Mouse (Mus musculus) intestine, embryonic 14.5 days (tissue): ENCODE data around the gene Xcr1. TPM values are rescaled to one million over a fixed set of nuclear protein-coding genes. Genes with fewer than 3 reads are reported as not detected.

Experiments
- ATAC-seq: fragments of 200-750 bp; cut with Nextera tagmentation; replicated peaks from 2 replicates; pipeline ENCODE4 v1.8.0; 2017; ENCODE audit warnings: low read depth, moderate number of reproducible peaks, moderate TSS enrichment, moderate library complexity; ENCODE audit not compliant: low FRiP score, low TSS enrichment
- DNase-seq: peaks from one replicate; pipeline ENCODE4 v3.0.0-alpha.2; 2018; ENCODE audit warnings: low spot score
- H3K27ac ChIP-seq: fragments of 300-500 bp; sonication (generic); 2 replicates; pipeline ENCODE4 v1.5.1; 2014; ENCODE audit warnings: low read depth, mild to moderate bottlenecking, control low read depth
- H3K27me3 ChIP-seq: fragments of 300-500 bp; sonication (generic); replicated peaks from 2 replicates; pipeline ENCODE4 v1.6.1; 2014; ENCODE audit warnings: low read length, control low read depth; ENCODE audit not compliant: control insufficient read depth, insufficient read depth
- H3K36me3 ChIP-seq: fragments of 300-500 bp; sonication (generic); 2 replicates; pipeline ENCODE4 v1.6.1; 2014; ENCODE audit warnings: low read length, control low read depth; ENCODE audit not compliant: control insufficient read depth, insufficient read depth
- H3K4me1 ChIP-seq: fragments of 300-500 bp; sonication (generic); replicated peaks from 2 replicates; pipeline ENCODE4 v1.6.1; 2014; ENCODE audit warnings: low read length, control low read depth, mixed read lengths; ENCODE audit not compliant: control insufficient read depth, insufficient read depth
- H3K4me2 ChIP-seq: fragments of 300-500 bp; sonication (generic); 2 replicates; pipeline ENCODE4 v1.6.1; 2014; ENCODE audit warnings: low read length
- H3K4me3 ChIP-seq: fragments of 300-500 bp; sonication (generic); 2 replicates; pipeline ENCODE4 v1.5.1; 2014; ENCODE audit warnings: low read depth, low read length, control low read depth, mixed read lengths
- H3K9ac ChIP-seq: fragments of 300-500 bp; sonication (generic); 2 replicates; pipeline ENCODE4 v1.6.1; 2014; ENCODE audit warnings: mild to moderate bottlenecking, low read length
- H3K9me3 ChIP-seq: fragments of 300-500 bp; sonication (generic); 2 replicates; pipeline ENCODE4 v1.6.1; 2016; ENCODE audit warnings: low read length, control low read depth; ENCODE audit not compliant: control insufficient read depth
- WGBS: fragments of 180-500 bp; shearing (Covaris S2); extraction: QIAGEN DNeasy Blood & Tissue Kit; methylation state at CpG from one replicate; pipeline ENCODE4 v1.1.7; 2014; 5-methylcytosine and 5-hydroxymethylcytosine counted together
- polyA plus RNA-seq: library from polyadenylated mRNA; unstranded; fragments of >200 nt; fragmentation: Nextera tagmentation; extraction: Ambion mirVana; gene quantifications from 2 replicates; pipeline ENCODE4 v1.2.1, GENCODE M21; 2014

The Xcr1 gene
- polyA plus RNA-seq, 1 experiment from 2014 or later, result 0.05 TPM

- no peak for ATAC-seq
- H3K27me3 ChIP-seq, result no peaks in the 10 kb centered on the region
- H3K36me3 ChIP-seq, result peaks cover 69% of the 10 kb centered on the region
Observed at GRCm38 (mm10) chr9:123828916-123829315, 32.9 kb downstream of the Xcr1 start.

GRCm38 (mm10) chr9:123826631-123827030 is 35.2 kb downstream of the Xcr1 start:
- Histone ChIP-seq H3K4me3 (no peak overlapping the region), H3K4me2 (no peak overlapping the region), H3K36me3 (peaks cover 82% of the 10 kb centered on the region), H3K9me3 (no peaks in the 10 kb centered on the region), H3K4me1 (no peaks in the 10 kb centered on the region), H3K27me3 (no peaks in the 10 kb centered on the region), H3K27ac (no peak overlapping the region), H3K9ac (no peak overlapping the region)
- DNase-seq (no peak), ATAC-seq (no peak)
- WGBS, result 78% methylated on average over 3 of the region's 3 CpGs

More at GRCm38 (mm10) chr9:123828916-123829315, 32.9 kb downstream of the Xcr1 start:
- no peak for DNase-seq
- Histone ChIP-seq H3K27ac (no peak overlapping the region), H3K9ac (no peak overlapping the region), H3K4me3 (no peak overlapping the region), H3K4me2 (no peak overlapping the region), H3K9me3 (no peaks in the 10 kb centered on the region), H3K4me1 (no peaks in the 10 kb centered on the region)
- WGBS, result 95% methylated on average over 4 of the region's 4 CpGs

- DNase-seq (no peak), ATAC-seq (no peak)
- Histone ChIP-seq H3K9ac (no peak overlapping the region), H3K27me3 (no peaks in the 10 kb centered on the region), H3K4me1 (no peaks in the 10 kb centered on the region), H3K36me3 (peaks cover 81% of the 10 kb centered on the region), H3K9me3 (no peaks in the 10 kb centered on the region), H3K27ac (no peak overlapping the region), H3K4me3 (no peak overlapping the region), H3K4me2 (no peak overlapping the region)
- 89% methylated on average over 2 of the region's 2 CpGs for WGBS
Observed at GRCm38 (mm10) chr9:123818601-123819000, 43.2 kb downstream of the Xcr1 start.

- H3K36me3 ChIP-seq, result peaks cover 79% of the 10 kb centered on the region
- DNase-seq (no peak), ATAC-seq (no peak)
- no peak overlapping the region for H3K4me2 ChIP-seq
- H3K4me3 ChIP-seq, result no peak overlapping the region
- no peaks in the 10 kb centered on the region for H3K27me3 ChIP-seq
- no peaks in the 10 kb centered on the region for H3K4me1 ChIP-seq
- H3K9ac ChIP-seq, result no peak overlapping the region
- no peaks in the 10 kb centered on the region for H3K9me3 ChIP-seq
- WGBS, result 72% methylated on average over 1 of the region's 1 CpGs
- H3K27ac ChIP-seq, result no peak overlapping the region
Observed at GRCm38 (mm10) chr9:123815996-123816395, 45.8 kb downstream of the Xcr1 start.

GRCm38 (mm10) chr9:123815444-123815843 is 46.4 kb downstream of the Xcr1 start:
- 84% methylated on average over 3 of the region's 3 CpGs for WGBS
- Histone ChIP-seq H3K36me3 (peaks cover 79% of the 10 kb centered on the region), H3K4me1 (no peaks in the 10 kb centered on the region), H3K9ac (no peak overlapping the region), H3K4me2 (no peak overlapping the region), H3K4me3 (no peak overlapping the region), H3K27me3 (no peaks in the 10 kb centered on the region), H3K27ac (no peak overlapping the region), H3K9me3 (no peaks in the 10 kb centered on the region)
- no peak for DNase-seq
- no peak for ATAC-seq

GRCm38 (mm10) chr9:123814821-123815220 is 47.0 kb downstream of the Xcr1 start:
- no peak overlapping the region for H3K4me3 ChIP-seq
- 86% methylated on average over 4 of the region's 4 CpGs for WGBS
- ATAC-seq (no peak), DNase-seq (no peak)
- no peaks in the 10 kb centered on the region for H3K27me3 ChIP-seq
- peaks cover 83% of the 10 kb centered on the region for H3K36me3 ChIP-seq
- H3K4me1 ChIP-seq, result no peaks in the 10 kb centered on the region
- H3K4me2 ChIP-seq, result no peak overlapping the region
- no peak overlapping the region for H3K27ac ChIP-seq
- H3K9me3 ChIP-seq, result no peaks in the 10 kb centered on the region
- no peak overlapping the region for H3K9ac ChIP-seq

GRCm38 (mm10) chr9:123814326-123814725 is 47.5 kb downstream of the Xcr1 start:
- peaks cover 81% of the 10 kb centered on the region for H3K36me3 ChIP-seq
- H3K4me1 ChIP-seq, result no peaks in the 10 kb centered on the region
- no peak overlapping the region for H3K9ac ChIP-seq
- no peak overlapping the region for H3K27ac ChIP-seq
- no peak overlapping the region for H3K4me2 ChIP-seq
- no peaks in the 10 kb centered on the region for H3K9me3 ChIP-seq
- DNase-seq (no peak), ATAC-seq (no peak)
- H3K4me3 ChIP-seq, result no peak overlapping the region
- H3K27me3 ChIP-seq, result no peaks in the 10 kb centered on the region
- 87% methylated on average over 2 of the region's 2 CpGs for WGBS

- no peak for DNase-seq
- H3K27me3 ChIP-seq, result no peaks in the 10 kb centered on the region
- ATAC-seq, result no peak
- H3K4me2 ChIP-seq, result no peak overlapping the region
- no peaks in the 10 kb centered on the region for H3K4me1 ChIP-seq
- no peaks in the 10 kb centered on the region for H3K9me3 ChIP-seq
- WGBS, result 94% methylated on average over 3 of the region's 3 CpGs
- no peak overlapping the region for H3K9ac ChIP-seq
- peaks cover 62% of the 10 kb centered on the region for H3K36me3 ChIP-seq
- no peak overlapping the region for H3K27ac ChIP-seq
- H3K4me3 ChIP-seq, result no peak overlapping the region
Observed at GRCm38 (mm10) chr9:123811831-123812230, 50.0 kb downstream of the Xcr1 start.

- Histone ChIP-seq H3K27me3 (no peaks in the 10 kb centered on the region), H3K9me3 (no peaks in the 10 kb centered on the region), H3K4me3 (no peak overlapping the region), H3K4me1 (no peaks in the 10 kb centered on the region), H3K4me2 (no peak overlapping the region), H3K36me3 (peaks cover 45% of the 10 kb centered on the region), H3K27ac (no peak overlapping the region), H3K9ac (no peak overlapping the region)
- 46% methylated on average over 7 of the region's 7 CpGs for WGBS
- ATAC-seq (no peak), DNase-seq (no peak)
Observed at GRCm38 (mm10) chr9:123808583-123808982, 53.2 kb downstream of the Xcr1 start.
